Mouse (Mus musculus) liver, adult 2 months (tissue): Measurements from ENCODE around the gene Boll. TPM values are rescaled to one million over a fixed set of nuclear protein-coding genes. Genes with fewer than 3 reads are reported as not detected.
A peak's percentile ranks its signal among the peaks of the same experiment; 100 is the strongest.

ENCODE experiments used
- DNase-seq: peaks from one replicate; pipeline ENCODE4 v3.0.0-alpha.2; 2011; ENCODE audit warnings: low read depth, low spot score; ENCODE audit errors: extremely low read depth
- H3K27ac ChIP-seq: fragments of 200-500 bp; replicated peaks from 2 replicates; pipeline ENCODE4 v1.5.1; 2012; ENCODE audit warnings: low read depth, mild to moderate bottlenecking, control low read depth, inconsistent platforms, low read length; ENCODE audit not compliant: insufficient read depth
- H3K27me3 ChIP-seq: fragments of 200-500 bp; 2 replicates; pipeline ENCODE4 v1.6.1; 2012; ENCODE audit warnings: mild to moderate bottlenecking, moderate library complexity, low read length, inconsistent platforms; ENCODE audit not compliant: control insufficient read depth, insufficient read depth
- H3K36me3 ChIP-seq: fragments of 200-500 bp; 2 replicates; pipeline ENCODE4 v1.6.1; 2012; ENCODE audit warnings: low read length, inconsistent platforms; ENCODE audit not compliant: control insufficient read depth, insufficient read depth
- H3K4me1 ChIP-seq: fragments of 200-500 bp; 2 replicates; pipeline ENCODE4 v1.6.1; 2011; ENCODE audit warnings: low read length; ENCODE audit not compliant: control insufficient read depth, insufficient read depth
- H3K4me3 ChIP-seq: fragments of 200-500 bp; 2 replicates; pipeline ENCODE4 v1.5.1; 2011; ENCODE audit warnings: low read depth, mild to moderate bottlenecking, control low read depth, low read length, moderate library complexity; ENCODE audit not compliant: insufficient read depth
- H3K79me2 ChIP-seq: fragments of 200-500 bp; 2 replicates; pipeline ENCODE4 v1.6.1; 2012; ENCODE audit warnings: inconsistent platforms, mild to moderate bottlenecking, low read length, moderate library complexity; ENCODE audit not compliant: control insufficient read depth, insufficient read depth
- H3K9ac ChIP-seq: fragments of 200-500 bp; 2 replicates; pipeline ENCODE4 v1.6.1; 2012; ENCODE audit warnings: low read depth, mild to moderate bottlenecking, control low read depth, inconsistent platforms, low read length
- CTCF ChIP-seq: fragments of 200-500 bp; IDR thresholded peaks from 2 replicates; pipeline ENCODE4 v1.5.1; 2011; ENCODE audit warnings: low read depth, low read length, control low read depth
- POLR2A ChIP-seq: fragments of 200-500 bp; IDR thresholded peaks from 2 replicates; pipeline ENCODE4 v1.6.1; 2011; ENCODE audit warnings: low read length, control low read depth; ENCODE audit not compliant: insufficient read depth; ENCODE audit errors: extremely low read depth
- WGBS: fragments of 180-500 bp; shearing (Covaris S2); methylation state at CpG from one replicate; pipeline ENCODE4 v1.1.7; 2018; 5-methylcytosine and 5-hydroxymethylcytosine counted together
- polyA plus RNA-seq: library from polyadenylated mRNA; depleted of rRNA; stranded (reverse); fragments of >200 nt; gene quantifications from 2 replicates; pipeline ENCODE4 v1.2.3, GENCODE M21; 2012
- total RNA-seq: library from RNA; depleted of rRNA; stranded (reverse); fragments of >200 nt; gene quantifications from 2 replicates; pipeline ENCODE4 v1.2.3, GENCODE M21; 2014

The Boll gene
- total and polyA plus RNA-seq, 2 experiments = not detected

GRCm38 (mm10) chr1:55215185-55215813 lies 148.0 kb downstream of the Boll start:
- Histone ChIP-seq H3K9ac (no peak overlapping the region), H3K27ac (no peak overlapping the region), H3K79me2 (no peaks in the 10 kb centered on the region), H3K4me3 (no peak overlapping the region), H3K27me3 (no peaks in the 10 kb centered on the region), H3K4me1 (no peaks in the 10 kb centered on the region), H3K36me3 (no peaks in the 10 kb centered on the region)
- WGBS = 68% methylated on average over 11 of the region's 11 CpGs
- TF ChIP-seq CTCF = no peak
- no peak for TF ChIP-seq POLR2A
- peak; percentile 36 for DNase-seq

DNA sequence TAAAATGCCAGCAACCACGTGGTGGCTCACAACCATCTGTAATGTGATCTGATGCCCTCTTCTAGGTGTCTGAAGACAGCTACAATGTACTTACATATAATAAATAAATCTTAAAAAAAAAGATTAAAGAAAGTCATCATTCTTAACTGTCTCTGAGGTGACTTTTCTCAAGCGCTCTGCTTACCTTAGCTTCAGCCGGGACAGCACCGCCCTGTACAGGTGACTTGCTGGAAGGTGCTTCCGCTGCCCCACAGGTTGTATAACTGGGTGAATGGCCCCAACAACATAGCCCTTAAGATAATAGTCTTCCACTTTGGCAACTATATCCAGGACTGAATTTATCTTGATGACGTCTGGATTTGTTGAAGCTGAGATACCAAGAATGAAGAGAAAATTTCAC lies 149.3 kb downstream of the Boll start:
- no peak overlapping the region for H3K27ac ChIP-seq
- H3K9ac ChIP-seq = no peak overlapping the region
- no peaks in the 10 kb centered on the region for H3K4me1 ChIP-seq
- TF ChIP-seq POLR2A (no peak), CTCF (no peak)
- no peak overlapping the region for H3K4me3 ChIP-seq
- H3K27me3 ChIP-seq = no peaks in the 10 kb centered on the region
- WGBS = 84% methylated on average over 6 of the region's 6 CpGs
- H3K79me2 ChIP-seq = no peaks in the 10 kb centered on the region
- no peaks in the 10 kb centered on the region for H3K36me3 ChIP-seq
- DNase-seq = no peak

- H3K4me3 ChIP-seq = no peak overlapping the region
- 29% methylated on average over 6 of the region's 6 CpGs for WGBS
- TF ChIP-seq CTCF (no peak), POLR2A (no peak)
- no peak overlapping the region for H3K9ac ChIP-seq
- H3K79me2 ChIP-seq = no peaks in the 10 kb centered on the region
- H3K4me1 ChIP-seq = no peaks in the 10 kb centered on the region
- no peak for DNase-seq
- no peaks in the 10 kb centered on the region for H3K27me3 ChIP-seq
- H3K36me3 ChIP-seq = no peaks in the 10 kb centered on the region
- no peak overlapping the region for H3K27ac ChIP-seq
Observed at GRCm38 (mm10) chr1:55213475-55213874, 149.8 kb downstream of the Boll start.

DNA sequence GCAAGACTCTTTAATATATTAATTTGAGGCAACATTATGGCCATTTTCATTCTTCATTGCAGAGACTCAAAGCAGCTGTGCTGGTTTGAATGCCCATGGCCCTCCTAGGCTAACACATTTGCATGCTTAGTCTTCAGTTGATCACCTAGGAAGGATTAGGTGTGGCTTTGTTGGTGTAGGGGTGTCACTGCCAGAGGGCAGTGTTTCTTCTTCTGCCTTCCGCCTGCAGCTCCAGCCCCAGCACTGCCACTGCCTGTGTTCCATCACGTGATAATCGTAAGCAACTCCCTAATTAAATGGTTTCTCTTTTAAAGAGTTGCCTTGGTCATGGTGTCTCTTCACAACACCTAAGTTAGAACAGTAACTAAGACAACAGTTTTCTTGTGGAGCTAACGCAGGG lies 150.5 kb downstream of the Boll start:
- Histone ChIP-seq H3K27me3 (no peaks in the 10 kb centered on the region), H3K36me3 (no peaks in the 10 kb centered on the region), H3K27ac (no peak overlapping the region), H3K79me2 (no peaks in the 10 kb centered on the region), H3K4me1 (no peaks in the 10 kb centered on the region), H3K4me3 (no peak overlapping the region), H3K9ac (no peak overlapping the region)
- 87% methylated on average over 4 of the region's 4 CpGs for WGBS
- no peak for DNase-seq
- TF ChIP-seq CTCF (no peak), POLR2A (no peak)

DNA sequence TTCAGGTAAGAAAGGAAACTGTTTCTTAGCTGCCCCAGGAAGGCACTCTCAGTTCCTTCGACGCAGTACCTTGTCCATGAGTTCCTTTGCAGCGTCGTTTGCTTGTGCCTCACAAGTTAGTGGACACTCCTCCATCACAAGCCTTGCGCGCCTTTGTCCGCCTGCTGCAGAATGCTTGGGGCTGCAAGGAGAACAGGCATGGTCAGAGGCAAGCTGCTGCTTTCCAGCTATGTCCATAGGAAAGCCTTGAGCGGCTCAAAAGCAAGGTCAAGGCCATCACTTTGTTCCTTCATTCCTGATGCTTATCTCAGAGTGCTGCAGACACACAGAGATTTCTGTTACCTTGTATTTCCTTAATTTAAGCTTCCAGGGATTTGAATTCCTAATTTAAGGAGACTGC lies 152.2 kb downstream of the Boll start:
- TF ChIP-seq CTCF (no peak), POLR2A (no peak)
- Histone ChIP-seq H3K36me3 (no peaks in the 10 kb centered on the region), H3K27ac (no peak overlapping the region), H3K4me3 (no peak overlapping the region), H3K79me2 (no peaks in the 10 kb centered on the region), H3K9ac (no peak overlapping the region), H3K27me3 (no peaks in the 10 kb centered on the region), H3K4me1 (no peaks in the 10 kb centered on the region)
- DNase-seq = no peak
- 92% methylated on average over 8 of the region's 8 CpGs for WGBS

DNA sequence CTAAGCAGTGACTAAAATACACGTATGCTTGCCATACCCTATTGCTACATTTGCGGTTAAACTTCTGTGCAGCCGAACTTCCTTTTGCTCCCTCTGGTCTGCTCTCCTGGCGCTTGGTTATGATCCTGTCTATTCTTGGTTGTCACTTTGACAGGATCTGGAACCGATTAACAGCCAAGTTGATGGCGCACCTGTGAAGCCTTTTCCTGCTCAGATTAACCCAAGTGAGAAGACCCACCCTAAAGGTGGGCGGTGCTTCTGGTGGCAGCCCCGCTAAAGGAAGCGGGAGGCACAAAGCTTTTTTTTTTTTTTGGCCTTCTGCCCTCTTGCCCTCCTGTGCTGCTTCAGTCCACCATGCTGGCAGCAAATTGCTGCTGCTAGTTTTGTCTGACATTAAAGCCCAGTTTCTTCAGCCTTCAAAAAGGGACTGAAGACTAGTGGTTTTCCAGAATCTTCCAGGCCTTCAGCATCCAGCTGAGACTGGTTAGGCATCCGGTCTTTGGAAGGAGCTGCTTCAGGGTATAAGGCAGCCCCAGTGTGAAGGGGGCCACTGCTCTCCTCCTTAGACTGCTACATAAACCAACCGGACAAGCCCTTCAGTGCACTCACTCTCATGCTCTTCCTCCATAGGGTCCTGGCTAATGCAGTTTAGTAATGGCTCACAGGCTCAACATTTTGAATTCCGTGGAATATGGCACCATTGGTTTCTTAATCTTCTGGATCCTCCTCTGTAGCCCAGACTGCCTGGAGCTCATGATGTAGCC lies 152.9 kb downstream of the Boll start:
- Histone ChIP-seq H3K27me3 (no peaks in the 10 kb centered on the region), H3K4me1 (no peaks in the 10 kb centered on the region), H3K36me3 (no peaks in the 10 kb centered on the region), H3K4me3 (no peak overlapping the region), H3K9ac (no peak overlapping the region), H3K27ac (no peak overlapping the region), H3K79me2 (no peaks in the 10 kb centered on the region)
- TF ChIP-seq POLR2A (no peak), CTCF (no peak)
- WGBS = 66% methylated on average over 12 of the region's 12 CpGs
- no peak for DNase-seq
